Mouse (Mus musculus) midbrain, embryonic 14.5 days (tissue): ENCODE measurements around the gene Vti1a. TPM values are rescaled to one million over a fixed set of nuclear protein-coding genes. Genes with fewer than 3 reads are reported as not detected.

Experiments
- ATAC-seq: fragments of 200-750 bp; cut with Nextera tagmentation; 2 replicates; pipeline ENCODE4 v1.8.0; 2017; ENCODE audit warnings: moderate number of reproducible peaks, moderate library complexity; ENCODE audit not compliant: low FRiP score, low TSS enrichment
- DNase-seq: peaks from one replicate; pipeline ENCODE4 v3.0.0-alpha.2; 2015
- H3K27ac ChIP-seq: fragments of 300-500 bp; sonication (generic); replicated peaks from 2 replicates; pipeline ENCODE4 v1.5.1; 2014; ENCODE audit warnings: mild to moderate bottlenecking, low read depth, low read length, moderate library complexity
- H3K27me3 ChIP-seq: fragments of 300-500 bp; sonication (generic); 2 replicates; pipeline ENCODE4 v1.6.1; 2014; ENCODE audit warnings: low read length, control low read depth, mixed read lengths; ENCODE audit not compliant: control insufficient read depth, insufficient read depth
- H3K36me3 ChIP-seq: fragments of 300-500 bp; sonication (generic); 2 replicates; pipeline ENCODE4 v1.6.1; 2014; ENCODE audit warnings: low read length, control low read depth; ENCODE audit not compliant: control insufficient read depth, insufficient read depth
- H3K4me1 ChIP-seq: fragments of 300-500 bp; sonication (generic); 2 replicates; pipeline ENCODE4 v1.6.1; 2014; ENCODE audit warnings: mild to moderate bottlenecking, antibody characterized with exemption, low read length, control low read depth; ENCODE audit not compliant: control insufficient read depth, insufficient read depth
- H3K4me2 ChIP-seq: fragments of 300-500 bp; sonication (generic); 2 replicates; pipeline ENCODE4 v1.6.1; 2014; ENCODE audit warnings: mild to moderate bottlenecking, low read length, moderate library complexity
- H3K4me3 ChIP-seq: fragments of 300-500 bp; sonication (generic); replicated peaks from 2 replicates; pipeline ENCODE4 v1.5.1; 2014; ENCODE audit warnings: low read depth, low read length
- H3K9ac ChIP-seq: fragments of 300-500 bp; sonication (generic); replicated peaks from 2 replicates; pipeline ENCODE4 v1.6.1; 2014; ENCODE audit warnings: mild to moderate bottlenecking, low read length, moderate library complexity
- H3K9me3 ChIP-seq: fragments of 300-500 bp; sonication (generic); 2 replicates; pipeline ENCODE4 v1.6.1; 2016; ENCODE audit warnings: low read length, control low read depth, mixed read lengths; ENCODE audit not compliant: control insufficient read depth
- WGBS: fragments of 180-500 bp; shearing (Covaris S2); extraction: QIAGEN DNeasy Blood & Tissue Kit; methylation state at CpG from one replicate; pipeline ENCODE4 v1.1.7; 2014; 5-methylcytosine and 5-hydroxymethylcytosine counted together
- polyA plus RNA-seq: library from polyadenylated mRNA; unstranded; fragments of >200 nt; fragmentation: Nextera tagmentation; extraction: Ambion mirVana; gene quantifications from 2 replicates; pipeline ENCODE4 v1.2.1, GENCODE M21; 2014

The Vti1a gene
- polyA plus RNA-seq, 1 experiment from 2014 or later = 33.9 TPM

DNA sequence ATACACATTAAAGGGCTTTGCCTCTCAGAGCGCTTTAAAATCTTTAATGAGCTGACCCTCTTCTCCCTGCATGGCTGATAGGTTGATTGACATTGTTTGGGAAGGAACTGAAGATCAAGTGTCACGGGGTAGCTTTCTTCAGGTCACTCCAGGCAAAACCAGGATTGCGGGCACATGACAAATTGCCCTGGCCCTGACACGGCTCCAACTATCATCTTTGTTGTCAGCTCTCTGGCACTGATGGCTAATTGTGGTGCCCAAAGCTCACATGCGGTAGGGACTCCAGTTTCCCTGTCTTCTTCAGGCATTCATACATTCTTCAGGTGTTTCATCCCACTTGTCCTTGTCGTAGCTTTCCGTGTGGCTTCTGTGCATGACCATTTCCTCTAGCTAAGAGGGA is 300.2 kb downstream of the Vti1a start:
- WGBS = 90% methylated on average over 7 of the region's 7 CpGs
- no peak for ATAC-seq

DNA sequence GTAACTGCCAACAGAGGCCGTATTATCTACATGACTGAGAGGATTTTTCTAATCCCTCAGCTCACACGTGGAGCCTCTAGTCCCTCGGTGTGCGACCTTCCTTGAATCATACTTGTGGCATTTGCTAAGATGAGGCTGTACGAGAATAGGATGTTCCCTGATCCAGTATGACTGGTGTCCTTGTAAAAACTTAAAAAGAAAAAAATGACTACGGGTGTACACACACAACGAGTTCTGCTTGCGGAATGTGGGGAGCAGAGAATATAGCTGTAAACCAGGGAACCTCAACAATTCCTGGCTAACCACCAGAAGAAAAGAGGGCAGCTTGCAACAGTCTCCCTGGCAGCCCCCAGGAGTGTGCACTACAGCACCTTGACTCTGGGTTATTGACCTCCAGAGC is 300.8 kb downstream of the Vti1a start:
- H3K27me3 ChIP-seq = no peaks in the 10 kb centered on the region
- H3K4me2 ChIP-seq = no peak overlapping the region
- H3K9ac ChIP-seq = no peak overlapping the region
- 81% methylated on average over 8 of the region's 8 CpGs for WGBS
- H3K27ac ChIP-seq = no peak overlapping the region
- H3K36me3 ChIP-seq = no peaks in the 10 kb centered on the region
- 0 out of 2 replicates have a peak, but pooled peaks cover 4% of the 10 kb centered on the region for H3K4me1 ChIP-seq
- H3K4me3 ChIP-seq = no peak overlapping the region
- H3K9me3 ChIP-seq = no peaks in the 10 kb centered on the region
- DNase-seq (no peak), ATAC-seq (no peak)

More for the DNA sequence above, 300.2 kb downstream of the Vti1a start:
- Histone ChIP-seq H3K9ac (no peak overlapping the region), H3K27me3 (no peaks in the 10 kb centered on the region), H3K36me3 (no peaks in the 10 kb centered on the region), H3K4me3 (no peak overlapping the region), H3K4me1 (0 out of 2 replicates have a peak, but pooled peaks cover 4% of the 10 kb centered on the region), H3K27ac (no peak overlapping the region), H3K4me2 (no peak overlapping the region), H3K9me3 (no peaks in the 10 kb centered on the region)
- no peak for DNase-seq

DNA sequence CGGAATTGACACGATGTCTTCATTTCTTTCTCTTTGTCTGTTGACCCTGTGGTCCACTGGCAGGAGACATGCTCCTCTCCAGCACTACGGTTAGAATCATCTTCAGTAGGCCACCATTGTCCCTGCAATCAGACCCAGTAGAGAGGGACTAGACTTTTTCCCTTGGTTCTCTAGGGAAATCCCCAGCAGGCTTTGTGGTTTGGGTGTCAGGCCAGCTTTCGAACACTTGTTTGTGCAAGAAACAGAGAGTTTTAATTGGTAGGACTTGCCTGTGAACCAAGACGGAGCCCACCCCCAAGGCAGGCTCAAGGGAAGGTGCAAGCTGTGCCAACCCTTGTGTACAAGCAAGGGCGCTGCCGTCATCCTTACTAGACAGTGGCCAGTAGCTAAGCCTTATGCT is 302.5 kb downstream of the Vti1a start:
- Histone ChIP-seq H3K27ac (no peak overlapping the region), H3K27me3 (no peaks in the 10 kb centered on the region), H3K9me3 (no peaks in the 10 kb centered on the region), H3K36me3 (no peaks in the 10 kb centered on the region), H3K4me1 (peaks cover 4% of the 10 kb centered on the region; the same call in 1 of the 2 replicates), H3K4me3 (no peak overlapping the region), H3K4me2 (no peak overlapping the region), H3K9ac (no peak overlapping the region)
- ATAC-seq (no peak), DNase-seq (no peak)
- WGBS = 96% methylated on average over 7 of the region's 7 CpGs

DNA sequence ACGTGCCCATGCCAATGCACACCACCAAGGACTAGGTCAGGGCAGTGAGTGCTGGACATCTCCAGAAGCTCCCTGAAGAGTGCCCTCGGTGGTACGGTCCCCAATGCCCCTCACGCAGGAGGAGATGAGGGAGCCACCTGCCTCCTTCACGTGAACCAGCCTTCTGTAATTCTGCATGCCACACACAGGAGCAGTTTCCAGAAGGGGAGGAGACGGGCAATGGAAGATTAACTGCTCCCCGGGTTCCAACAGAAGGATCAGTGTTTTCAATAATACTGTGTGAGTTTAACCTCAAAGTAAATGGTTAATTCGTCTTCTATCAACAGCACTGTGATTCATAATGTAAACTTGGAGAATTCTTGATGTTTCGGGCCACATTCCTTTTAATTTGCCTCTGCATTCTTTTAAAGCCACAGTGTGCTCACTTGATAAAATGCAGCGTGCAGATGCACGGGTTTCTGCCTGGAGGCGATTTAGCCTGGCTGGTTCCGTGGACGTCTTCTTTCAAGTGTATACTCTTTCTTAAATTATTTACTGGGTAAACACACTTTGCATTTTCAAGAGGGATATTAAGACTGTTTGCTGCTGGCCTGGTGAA is 304.4 kb downstream of the Vti1a start:
- 58% methylated on average over 14 of the region's 14 CpGs for WGBS
- H3K9ac ChIP-seq = no peak overlapping the region
- peaks cover 13% of the 10 kb centered on the region for H3K4me1 ChIP-seq
- no peak overlapping the region for H3K4me3 ChIP-seq
- H3K27ac ChIP-seq = peak overlapping the region; percentile 45; the same call in 1 of the 2 replicates
- H3K9me3 ChIP-seq = no peaks in the 10 kb centered on the region
- H3K36me3 ChIP-seq = no peaks in the 10 kb centered on the region
- ATAC-seq = no peak
- DNase-seq = peak; percentile 57
- H3K4me2 ChIP-seq = no peak overlapping the region
- H3K27me3 ChIP-seq = no peaks in the 10 kb centered on the region

DNA sequence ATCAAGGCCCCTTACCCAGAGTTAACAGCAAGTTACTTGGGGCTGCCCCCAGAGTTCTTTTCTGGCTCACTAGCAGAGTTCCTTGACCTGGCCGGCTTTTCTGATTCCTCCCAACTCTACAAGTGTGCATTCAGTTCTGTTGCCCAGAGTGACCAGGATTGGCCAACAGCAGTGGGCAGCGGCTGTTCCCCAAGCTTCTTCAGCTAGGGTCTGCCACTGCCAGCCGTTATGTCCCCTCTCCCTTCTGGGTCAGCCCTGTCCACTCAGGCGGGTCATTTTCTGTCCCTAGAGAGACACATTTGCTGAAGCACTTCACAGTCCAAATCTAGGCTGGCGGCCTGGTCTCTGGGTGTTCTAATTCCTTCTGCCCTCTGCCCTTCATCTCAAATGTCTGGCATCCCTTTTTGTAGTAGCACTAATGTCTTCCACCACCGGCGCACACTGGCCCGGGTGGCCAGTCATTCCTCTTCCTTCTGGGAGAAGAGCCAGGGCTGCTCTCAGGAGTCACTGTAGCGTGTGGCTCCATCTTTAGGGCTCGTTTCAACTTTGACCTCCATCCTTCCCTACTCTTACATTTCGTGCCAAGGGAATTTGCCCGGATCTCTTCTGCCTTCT is 305.0 kb downstream of the Vti1a start:
- WGBS = 79% methylated on average over 12 of the region's 12 CpGs
- Histone ChIP-seq H3K27ac (no peak overlapping the region), H3K4me3 (no peak overlapping the region), H3K4me1 (peaks cover 16% of the 10 kb centered on the region), H3K4me2 (no peak overlapping the region), H3K27me3 (no peaks in the 10 kb centered on the region), H3K9ac (no peak overlapping the region), H3K36me3 (no peaks in the 10 kb centered on the region), H3K9me3 (no peaks in the 10 kb centered on the region)
- no peak for ATAC-seq
- DNase-seq = no peak

DNA sequence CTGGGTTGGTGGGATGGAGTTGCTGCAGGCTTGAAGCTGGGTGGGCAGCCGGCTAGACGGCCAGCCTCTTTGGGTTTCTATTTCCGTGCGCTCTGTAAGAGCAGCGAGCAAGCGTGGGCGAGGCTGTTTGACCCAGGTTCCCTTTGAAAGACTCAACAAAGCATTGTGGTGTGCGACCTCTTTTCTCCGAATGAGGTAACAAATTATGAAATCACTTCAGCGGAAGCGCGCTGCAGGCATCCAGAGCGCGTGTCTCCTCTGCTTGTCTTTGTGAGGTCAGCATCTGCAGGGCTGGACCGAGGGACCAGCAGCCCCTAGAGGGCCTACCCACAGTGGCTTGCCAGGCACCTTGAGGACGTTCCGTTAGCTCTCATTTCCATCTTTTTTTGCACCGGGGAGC is 306.7 kb downstream of the Vti1a start:
- H3K4me3 ChIP-seq = no peak overlapping the region
- peaks cover 26% of the 10 kb centered on the region for H3K4me1 ChIP-seq
- H3K36me3 ChIP-seq = no peaks in the 10 kb centered on the region
- H3K27ac ChIP-seq = peak overlapping the region; percentile 9; the same call in 1 of the 2 replicates
- 82% methylated on average over 18 of the region's 18 CpGs for WGBS
- H3K27me3 ChIP-seq = no peaks in the 10 kb centered on the region
- H3K9me3 ChIP-seq = no peaks in the 10 kb centered on the region
- H3K4me2 ChIP-seq = no peak overlapping the region
- ATAC-seq (no peak), DNase-seq (no peak)
- H3K9ac ChIP-seq = no peak overlapping the region

DNA sequence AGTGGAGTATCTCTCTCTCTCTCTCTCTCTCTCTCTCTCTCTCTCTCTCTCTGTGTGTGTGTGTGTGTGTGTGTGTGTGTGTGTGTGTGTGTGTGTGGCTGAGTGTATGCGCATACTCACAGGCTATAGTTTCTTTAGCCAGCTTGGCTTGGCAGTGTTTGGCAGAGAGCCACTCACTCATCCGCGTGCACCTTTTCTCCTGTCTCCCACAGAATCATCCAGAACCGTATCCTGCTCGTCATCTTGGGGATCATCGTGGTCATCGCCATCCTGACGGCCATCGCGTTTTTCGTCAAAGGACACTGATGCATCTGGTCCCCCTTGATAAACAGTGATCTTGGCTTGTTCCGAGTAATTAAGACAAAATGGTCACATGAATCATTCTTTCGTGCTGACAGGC is 307.5 kb downstream of the Vti1a start:
- peaks cover 28% of the 10 kb centered on the region for H3K4me1 ChIP-seq

DNA sequence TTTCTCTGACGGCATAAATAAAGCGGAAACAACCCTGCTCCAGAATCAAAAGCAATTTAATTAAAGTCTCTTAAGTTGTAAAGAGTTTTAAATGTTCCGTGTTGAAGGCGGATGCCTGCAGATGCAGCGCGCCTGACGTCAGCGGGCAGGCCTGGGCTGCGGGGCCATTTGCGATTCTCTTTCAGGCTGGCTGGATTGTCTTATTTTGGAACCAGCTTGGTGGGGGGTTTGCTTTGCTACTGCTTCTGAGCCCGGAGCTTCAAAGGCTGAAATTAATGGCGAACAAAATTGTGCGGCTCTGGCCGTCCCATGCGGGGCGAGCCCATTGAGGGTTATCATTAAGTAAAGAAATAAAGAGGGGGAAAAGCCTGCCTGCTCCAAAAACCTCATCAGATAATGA is 310.4 kb downstream of the Vti1a start:
- H3K4me2 ChIP-seq = peak overlapping the region; percentile 29
- peak overlapping the region; percentile 86 for H3K27ac ChIP-seq
- no peaks in the 10 kb centered on the region for H3K36me3 ChIP-seq
- ATAC-seq (0 out of 2 replicates have a peak, but pooled peaks have one; percentile 49), DNase-seq (peak; percentile 79)
- no peaks in the 10 kb centered on the region for H3K27me3 ChIP-seq
- peaks cover 27% of the 10 kb centered on the region for H3K4me1 ChIP-seq
- no peaks in the 10 kb centered on the region for H3K9me3 ChIP-seq
- H3K4me3 ChIP-seq = no peak overlapping the region
- 38% methylated on average over 16 of the region's 16 CpGs for WGBS
- no peak overlapping the region for H3K9ac ChIP-seq

More for the DNA sequence above, 307.5 kb downstream of the Vti1a start:
- no peak overlapping the region for H3K4me3 ChIP-seq
- H3K4me2 ChIP-seq = no peak overlapping the region
- no peaks in the 10 kb centered on the region for H3K27me3 ChIP-seq
- no peak overlapping the region for H3K9ac ChIP-seq
- no peaks in the 10 kb centered on the region for H3K9me3 ChIP-seq
- no peaks in the 10 kb centered on the region for H3K36me3 ChIP-seq
- H3K27ac ChIP-seq = no peak overlapping the region
- WGBS = 65% methylated on average over 13 of the region's 13 CpGs
- ATAC-seq (no peak), DNase-seq (no peak)

- H3K9ac ChIP-seq = no peak overlapping the region
- H3K27me3 ChIP-seq = no peaks in the 10 kb centered on the region
- H3K4me2 ChIP-seq = peak overlapping the region; percentile 29
- peak overlapping the region; percentile 86 for H3K27ac ChIP-seq
- no peak overlapping the region for H3K4me3 ChIP-seq
- no peaks in the 10 kb centered on the region for H3K36me3 ChIP-seq
- ATAC-seq (no peak; the same call in 1 of the 2 replicates), DNase-seq (peak; percentile 84)
- H3K4me1 ChIP-seq = peaks cover 27% of the 10 kb centered on the region
- WGBS = 42% methylated on average over 12 of the region's 12 CpGs
- H3K9me3 ChIP-seq = no peaks in the 10 kb centered on the region
Observed at GRCm38 (mm10) chr19:55626952-55627351, 310.9 kb downstream of the Vti1a start.
